Mouse (Mus musculus) embryonic fibroblast, embryonic 13.5 days (primary cell): Measurements from ENCODE around the gene Ppp1r1a.

Experiments used
- CTCF ChIP-seq: IDR thresholded peaks from 2 replicates; pipeline ENCODE4 v1.5.1; 2011; ENCODE audit warnings: mild to moderate bottlenecking, control low read depth, low read length, moderate library complexity, borderline replicate concordance; ENCODE audit not compliant: insufficient read depth
- POLR2A ChIP-seq: IDR thresholded peaks from 2 replicates; pipeline ENCODE4 v1.6.1; 2011; ENCODE audit warnings: low read depth, mild to moderate bottlenecking, control low read depth, low read length, moderate library complexity

DNA sequence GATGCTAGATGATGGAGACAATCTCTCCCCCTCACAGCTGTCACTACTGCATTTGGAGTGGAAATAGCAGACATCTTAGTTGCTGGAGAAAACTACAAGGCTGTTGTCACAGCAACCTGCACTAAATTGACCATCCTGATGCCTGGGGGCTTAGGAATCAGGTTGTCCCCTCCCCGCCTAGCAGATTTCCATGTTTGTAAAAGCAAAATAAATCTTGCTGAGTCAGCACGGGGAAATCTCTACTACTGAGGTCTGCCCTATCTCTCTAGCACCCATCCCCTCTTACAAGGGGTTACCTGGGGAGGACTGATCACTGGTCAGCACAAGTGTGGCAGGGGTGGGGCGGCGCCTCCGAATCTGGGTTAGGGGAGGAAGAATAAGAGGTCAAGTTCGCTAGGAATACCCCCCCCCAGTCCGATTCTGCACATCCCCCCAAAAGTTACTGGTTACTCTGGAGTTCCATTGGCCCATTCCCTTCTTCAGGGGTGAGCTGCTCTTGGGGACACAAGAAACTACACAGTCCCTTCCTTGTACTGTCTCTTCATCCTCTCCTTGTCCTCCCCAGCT lies 3.7 kb downstream of the Ppp1r1a start:
- TF ChIP-seq POLR2A (no peak), CTCF (no peak)
